Mouse (Mus musculus) brown adipose tissue, adult 24 weeks (tissue): ENCODE measurements around the gene Rhou. TPM values are rescaled to one million over a fixed set of nuclear protein-coding genes. Genes with fewer than 3 reads are reported as not detected.

Experiments
- H3K27ac ChIP-seq: fragments of 200-500 bp; replicated peaks from 2 replicates; pipeline ENCODE4 v1.5.1; 2012; ENCODE audit warnings: low read depth, mild to moderate bottlenecking, low read length
- H3K4me1 ChIP-seq: fragments of 200-500 bp; 2 replicates; pipeline ENCODE4 v1.6.1; 2012; ENCODE audit warnings: low read length, mixed read lengths; ENCODE audit not compliant: control insufficient read depth, insufficient read depth, insufficient read length
- H3K4me3 ChIP-seq: fragments of 200-500 bp; 2 replicates; pipeline ENCODE4 v1.5.1; 2012; ENCODE audit warnings: low read depth, mild to moderate bottlenecking, low read length, moderate library complexity; ENCODE audit not compliant: insufficient read depth
- polyA plus RNA-seq: library from polyadenylated mRNA; stranded (reverse); fragments of >200 nt; gene quantifications from 2 replicates; pipeline ENCODE4 v1.2.4, GENCODE M21; 2012; ENCODE audit not compliant: missing spikeins, insufficient read depth, insufficient read length

Gene Rhou
- polyA plus RNA-seq, 1 experiment, result 17.3 TPM

DNA sequence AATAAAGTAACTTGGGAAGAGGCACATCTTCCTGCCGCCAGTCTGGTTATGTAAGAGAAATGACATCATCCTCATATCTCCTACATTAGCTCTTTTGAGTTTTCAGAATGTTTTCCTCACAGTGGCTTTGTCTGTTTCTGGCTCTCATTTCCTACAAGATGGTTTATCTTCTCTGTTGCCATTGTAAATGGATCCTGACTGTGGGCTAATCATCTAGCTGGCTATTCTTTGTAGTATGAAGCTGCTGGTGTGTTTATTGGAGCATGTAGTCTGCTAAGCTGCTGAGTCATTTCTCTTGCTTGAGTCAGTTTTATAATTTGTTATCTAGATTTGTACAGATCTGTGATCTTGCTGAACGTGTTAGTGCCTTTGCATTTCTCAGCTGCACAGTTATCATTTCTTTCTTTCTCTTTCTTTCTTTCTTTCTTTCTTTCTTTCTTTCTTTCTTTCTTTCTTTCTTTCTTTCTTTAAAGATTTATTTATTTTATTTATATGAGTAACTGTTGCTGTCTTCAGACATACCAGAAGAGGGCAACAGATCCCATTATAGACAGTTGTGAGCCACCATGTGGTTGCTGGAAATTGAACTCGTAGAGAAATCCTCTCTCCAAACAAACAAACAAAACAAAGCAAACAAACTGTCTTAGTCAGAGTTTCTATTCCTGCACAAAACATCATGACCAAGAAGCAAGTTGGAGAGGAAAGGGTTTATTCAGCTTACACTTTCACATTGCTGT is 19.2 kb upstream of the Rhou start:
- Histone ChIP-seq H3K4me1 (no peaks in the 10 kb centered on the region), H3K27ac (no peak overlapping the region), H3K4me3 (no peak overlapping the region)

DNA sequence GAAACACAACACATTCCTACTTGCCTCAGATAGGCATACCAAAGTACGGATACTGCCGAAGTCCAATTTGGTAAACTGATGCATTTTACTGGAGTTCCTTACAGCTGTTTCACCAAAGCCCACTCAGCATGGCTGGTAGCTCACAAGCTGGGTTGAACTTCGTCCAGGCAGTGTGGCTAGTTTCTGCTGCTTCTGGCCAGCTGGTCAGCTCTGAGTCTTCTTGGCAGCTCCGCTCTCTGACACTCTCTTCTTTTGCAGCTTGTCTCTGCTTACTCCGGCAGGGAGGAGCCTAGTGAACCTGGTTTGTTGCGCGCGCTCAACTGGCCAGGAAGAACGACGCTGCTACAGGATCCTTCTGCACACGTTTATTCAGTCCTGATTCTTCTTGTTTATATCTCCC is 18.1 kb upstream of the Rhou start:
- no peaks in the 10 kb centered on the region for H3K4me1 ChIP-seq
- H3K4me3 ChIP-seq, result no peak overlapping the region
- H3K27ac ChIP-seq, result no peak overlapping the region

DNA sequence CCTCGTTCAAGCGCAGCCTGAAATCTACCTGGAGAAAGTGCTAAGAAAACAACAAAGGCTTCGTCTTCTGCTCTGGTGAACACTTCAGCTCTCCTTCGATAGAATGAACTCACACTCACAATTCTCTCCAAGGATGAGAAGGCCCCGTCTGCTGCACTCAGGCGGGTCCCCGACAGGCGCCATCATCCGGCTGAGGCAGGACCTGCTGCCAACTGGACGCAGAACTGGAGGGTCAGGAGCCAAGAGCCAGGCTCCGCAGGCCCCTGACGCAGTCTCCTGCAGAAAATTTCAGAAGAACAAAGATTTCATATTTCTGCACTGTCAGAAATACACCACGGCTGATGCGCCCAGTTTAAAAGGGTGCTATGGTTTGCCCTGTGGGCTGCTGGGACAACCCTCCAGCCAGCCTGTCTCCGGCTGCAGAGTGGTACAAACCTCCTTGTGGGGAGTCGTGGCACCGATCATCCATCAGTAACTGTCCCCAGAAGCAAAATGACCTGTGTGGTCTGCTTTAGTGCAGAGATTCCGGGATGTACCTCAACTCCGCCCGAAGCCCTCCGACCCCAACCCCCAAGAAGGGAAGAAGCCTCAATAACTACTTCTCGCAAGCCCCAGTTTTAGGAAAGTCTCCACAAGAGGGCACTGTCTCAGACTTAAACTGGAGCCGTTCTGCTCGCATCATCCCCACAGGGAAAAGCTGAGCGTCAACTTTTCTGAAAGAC is 10.2 kb upstream of the Rhou start:
- Histone ChIP-seq H3K4me1 (no peaks in the 10 kb centered on the region), H3K27ac (no peak overlapping the region), H3K4me3 (no peak overlapping the region)

DNA sequence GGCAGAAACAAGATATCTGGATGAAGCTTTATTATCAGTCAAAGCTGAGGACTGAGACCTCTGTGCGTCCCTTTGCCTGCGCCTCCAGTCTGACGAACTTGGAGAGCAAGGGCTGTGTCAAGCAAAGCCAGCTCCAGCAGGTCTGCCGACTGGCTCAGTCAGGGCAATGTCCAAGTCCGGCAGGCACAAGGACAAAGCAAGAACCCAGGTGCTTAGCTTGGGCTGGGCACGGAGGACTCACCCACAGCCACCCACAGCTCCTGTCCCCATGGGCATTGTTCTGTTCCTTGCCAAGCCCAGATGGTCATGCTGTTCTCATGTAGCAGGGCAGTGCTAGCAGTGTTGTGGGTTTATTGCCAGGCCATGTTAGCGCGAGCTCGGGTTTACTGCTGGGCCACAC is 8.5 kb upstream of the Rhou start:
- H3K27ac ChIP-seq, result no peak overlapping the region
- H3K4me3 ChIP-seq, result no peak overlapping the region
- no peaks in the 10 kb centered on the region for H3K4me1 ChIP-seq

DNA sequence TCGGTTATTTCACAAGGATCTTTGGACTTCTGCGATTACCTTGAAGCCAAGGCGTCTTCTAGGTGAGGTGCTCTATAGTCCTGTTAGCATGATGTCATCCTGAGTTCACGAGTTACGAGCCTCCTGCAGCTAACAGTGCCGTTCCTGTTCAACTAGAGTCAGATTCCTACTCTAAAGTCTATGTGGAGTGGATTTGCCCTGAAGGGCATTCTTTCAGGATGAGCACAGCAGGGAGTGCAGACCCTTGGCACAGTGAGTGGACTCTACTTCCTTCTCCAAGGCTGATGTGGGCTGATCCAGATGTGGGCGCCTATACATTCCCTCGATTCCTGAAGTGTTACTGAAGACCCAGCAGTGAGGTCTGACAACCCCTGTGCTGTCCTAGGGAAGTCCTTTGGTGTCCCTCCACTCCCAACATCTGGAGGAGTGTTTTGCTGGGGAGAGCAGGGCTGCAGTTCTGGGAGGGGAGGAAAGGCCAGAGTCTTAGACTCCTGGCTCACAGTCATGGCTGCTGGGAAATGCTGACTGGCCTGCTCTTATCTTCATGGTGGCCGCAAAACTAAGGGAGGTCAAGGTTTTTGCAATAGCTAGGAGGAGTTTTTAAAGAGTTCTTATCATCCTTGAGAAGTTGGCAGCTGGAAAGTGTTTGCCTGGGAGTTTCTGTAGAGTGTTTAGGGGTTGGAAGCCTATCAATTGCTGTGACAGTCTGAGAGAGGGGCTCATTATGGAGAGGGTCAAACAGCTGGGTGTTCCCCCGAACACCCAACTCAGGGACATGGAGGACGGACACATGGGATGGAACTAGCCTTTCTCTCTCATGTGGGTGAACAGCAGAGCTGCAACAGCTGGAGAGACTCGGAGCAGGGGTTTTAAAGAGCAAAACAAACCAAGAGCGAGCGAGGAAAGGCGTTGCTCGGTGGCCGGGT is 5.2 kb upstream of the Rhou start:
- H3K4me3 ChIP-seq, result no peak overlapping the region
- 0 out of 2 replicates have a peak, but pooled peaks cover 2% of the 10 kb centered on the region for H3K4me1 ChIP-seq
- H3K27ac ChIP-seq, result no peak overlapping the region

DNA sequence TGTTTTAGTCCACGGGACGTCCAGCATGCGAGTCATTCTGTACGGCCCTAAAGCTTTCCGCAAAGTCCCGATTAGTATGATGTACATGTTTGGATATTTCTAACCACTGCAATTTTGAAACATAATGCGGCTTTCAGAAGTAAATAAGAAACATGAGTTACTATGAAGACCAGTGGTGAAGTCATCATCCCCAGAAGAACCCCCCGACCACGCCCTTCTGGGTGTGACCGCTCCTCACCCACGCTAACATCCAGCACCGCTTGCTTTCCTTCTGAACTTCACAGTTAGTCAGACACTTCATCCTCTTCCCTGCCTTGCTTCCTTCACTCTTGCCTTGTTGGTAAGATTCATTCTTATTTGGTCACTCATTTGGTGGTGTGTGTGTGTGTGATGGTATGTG is 4.2 kb upstream of the Rhou start:
- no peak overlapping the region for H3K4me3 ChIP-seq
- H3K4me1 ChIP-seq, result 0 out of 2 replicates have a peak, but pooled peaks cover 2% of the 10 kb centered on the region
- H3K27ac ChIP-seq, result no peak overlapping the region

DNA sequence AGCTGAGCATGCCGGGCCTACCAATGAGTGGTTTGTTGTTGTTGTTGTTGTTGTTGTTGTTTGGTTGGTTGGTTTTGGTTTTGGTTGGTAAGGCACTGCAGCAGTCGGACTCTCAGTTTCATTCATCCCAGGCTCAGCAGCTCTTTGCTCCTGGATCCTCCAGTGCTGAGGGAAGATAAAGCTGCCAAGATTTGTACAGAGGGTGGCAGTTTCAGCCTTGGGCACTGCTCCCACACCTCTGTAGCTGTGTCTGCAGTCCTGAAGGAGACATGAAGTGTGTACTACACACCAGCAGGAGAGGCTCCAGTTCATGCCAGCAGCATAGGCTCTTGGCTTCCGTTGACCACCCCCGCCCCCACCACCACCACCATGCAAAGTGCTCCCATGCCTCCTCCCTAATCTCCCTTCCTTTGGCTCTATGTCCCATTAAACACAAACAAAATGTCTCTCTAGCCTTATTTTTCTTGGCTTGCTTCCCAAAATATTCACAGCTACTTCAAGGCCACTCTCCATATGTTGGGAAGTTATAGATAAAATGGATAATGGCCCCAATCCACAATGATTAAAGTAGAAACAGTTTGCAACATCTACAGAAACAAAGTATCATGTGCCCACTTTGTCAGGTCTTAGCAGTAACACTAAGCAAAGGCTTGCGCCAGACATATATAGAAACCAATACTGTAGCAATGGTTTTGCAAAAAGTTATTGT is 2.2 kb upstream of the Rhou start:
- H3K4me1 ChIP-seq, result 0 out of 2 replicates have a peak, but pooled peaks cover 3% of the 10 kb centered on the region
- H3K4me3 ChIP-seq, result no peak overlapping the region
- H3K27ac ChIP-seq, result no peak overlapping the region

DNA sequence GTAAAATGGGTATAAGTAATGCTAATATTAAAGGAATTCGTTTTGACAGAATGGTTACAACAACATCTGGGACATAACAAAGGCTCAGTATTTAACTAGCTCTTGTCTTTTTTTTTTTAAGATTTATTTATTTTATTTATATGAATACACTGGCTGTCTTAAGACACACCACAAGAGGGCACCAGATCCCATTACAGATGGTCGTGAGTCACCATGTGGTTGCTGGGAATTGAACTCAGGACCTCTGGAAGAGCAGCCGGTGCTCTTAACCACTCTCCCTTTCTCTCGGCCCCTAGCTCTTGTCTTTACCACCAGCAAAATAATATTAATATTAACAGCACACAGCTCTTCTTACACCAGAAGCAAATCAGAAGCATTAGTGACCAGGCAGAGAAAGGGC is 1.1 kb upstream of the Rhou start:
- Histone ChIP-seq H3K4me1 (0 out of 2 replicates have a peak, but pooled peaks cover 3% of the 10 kb centered on the region), H3K27ac (no peak overlapping the region), H3K4me3 (no peak overlapping the region)

DNA sequence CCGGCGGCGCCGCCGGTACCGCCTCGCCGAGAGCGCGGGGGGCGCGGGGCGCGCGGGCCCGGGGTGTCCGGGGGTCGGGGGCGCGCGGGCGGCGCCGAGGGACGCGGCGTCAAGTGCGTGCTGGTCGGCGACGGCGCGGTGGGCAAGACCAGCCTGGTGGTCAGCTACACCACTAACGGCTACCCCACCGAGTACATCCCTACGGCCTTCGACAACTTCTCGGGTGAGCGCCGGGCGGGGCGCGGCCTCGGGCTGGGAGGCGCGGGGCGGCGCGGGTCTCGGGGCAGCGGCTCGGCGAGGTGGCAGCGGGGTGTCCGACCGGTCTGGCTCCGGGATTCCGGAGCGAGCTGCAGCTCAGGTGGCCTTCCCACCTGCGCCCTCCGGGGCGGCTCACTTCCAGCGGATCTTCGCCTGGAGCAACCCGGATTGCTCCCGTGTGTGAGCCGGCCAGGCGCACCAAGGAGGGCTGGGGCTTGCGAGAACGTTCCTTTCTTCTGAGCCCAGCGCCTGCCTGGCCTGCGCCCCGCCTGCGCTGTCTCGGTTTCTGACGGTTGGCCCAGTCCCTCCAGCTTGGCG is 353 bp downstream of the Rhou start:
- 0 out of 2 replicates have a peak, but pooled peaks cover 3% of the 10 kb centered on the region for H3K4me1 ChIP-seq
- no peak overlapping the region for H3K27ac ChIP-seq
- peak overlapping the region; percentile 72 for H3K4me3 ChIP-seq

DNA sequence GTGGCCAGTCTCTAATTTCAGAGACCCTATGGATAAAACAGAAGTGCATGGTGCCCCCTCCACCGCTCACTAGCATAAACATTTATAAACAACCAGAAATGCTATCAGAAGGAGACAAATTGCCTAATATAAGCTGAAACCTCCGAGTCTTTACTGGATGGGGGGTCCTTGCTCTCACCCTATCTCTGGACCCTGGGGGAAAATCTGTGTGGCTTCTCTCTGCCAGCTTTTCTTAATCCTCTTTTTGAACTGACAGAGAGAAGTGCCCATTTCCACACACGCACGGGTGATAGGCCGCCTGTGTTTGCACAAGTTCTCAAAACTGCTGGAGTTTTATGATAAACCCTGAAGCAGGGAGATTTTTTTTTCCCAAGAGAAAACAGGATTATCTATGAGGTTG is 1.0 kb downstream of the Rhou start:
- Histone ChIP-seq H3K27ac (no peak overlapping the region), H3K4me1 (0 out of 2 replicates have a peak, but pooled peaks cover 3% of the 10 kb centered on the region)

DNA sequence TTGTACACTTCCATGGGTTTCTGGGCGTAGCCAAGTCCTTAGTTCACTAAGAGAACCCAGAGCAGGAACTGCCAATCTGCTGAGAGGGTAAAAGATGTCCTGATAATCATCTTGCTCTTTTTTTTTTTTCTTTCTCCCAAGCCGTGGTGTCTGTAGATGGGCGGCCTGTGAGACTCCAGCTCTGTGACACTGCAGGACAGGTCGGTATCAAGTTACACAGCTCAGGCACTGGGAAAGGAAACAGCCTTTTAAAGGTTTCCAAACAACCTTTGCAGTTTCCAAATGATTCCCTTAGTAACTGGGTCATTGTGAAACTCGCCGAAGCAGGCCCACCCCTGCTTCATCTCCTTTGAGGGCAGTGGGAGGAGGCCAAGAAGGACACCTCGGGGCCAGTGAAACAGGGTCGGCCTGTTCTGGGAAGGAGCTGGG is 1.6 kb downstream of the Rhou start:
- no peak overlapping the region for H3K27ac ChIP-seq
- peak overlapping the region; percentile 72; the same call in 1 of the 2 replicates for H3K4me3 ChIP-seq
- H3K4me1 ChIP-seq, result 0 out of 2 replicates have a peak, but pooled peaks cover 3% of the 10 kb centered on the region

More for the DNA sequence above, 1.0 kb downstream of the Rhou start:
- peak overlapping the region; percentile 72 for H3K4me3 ChIP-seq

DNA sequence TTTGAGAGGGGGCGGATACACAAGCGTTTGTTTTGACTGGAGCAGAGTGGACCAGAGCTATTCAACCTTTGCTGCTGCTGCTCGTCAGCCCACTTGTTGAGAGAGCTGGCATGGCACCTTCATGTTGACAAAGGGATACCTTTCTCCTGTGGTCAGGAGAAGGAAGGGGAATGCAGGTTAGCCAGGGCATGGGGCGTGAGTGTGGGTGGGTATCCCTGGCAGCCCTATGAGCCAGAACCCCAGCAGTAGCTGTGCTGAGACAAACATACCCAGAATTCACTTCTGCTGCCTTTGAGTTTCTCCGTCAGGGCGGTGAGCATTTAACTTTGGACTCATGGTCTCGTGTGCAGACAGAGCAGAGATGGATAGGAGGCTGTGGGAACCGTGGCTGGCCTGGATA is 4.1 kb downstream of the Rhou start:
- H3K4me3 ChIP-seq, result no peak overlapping the region
- no peak overlapping the region for H3K27ac ChIP-seq
- 0 out of 2 replicates have a peak, but pooled peaks cover 3% of the 10 kb centered on the region for H3K4me1 ChIP-seq

DNA sequence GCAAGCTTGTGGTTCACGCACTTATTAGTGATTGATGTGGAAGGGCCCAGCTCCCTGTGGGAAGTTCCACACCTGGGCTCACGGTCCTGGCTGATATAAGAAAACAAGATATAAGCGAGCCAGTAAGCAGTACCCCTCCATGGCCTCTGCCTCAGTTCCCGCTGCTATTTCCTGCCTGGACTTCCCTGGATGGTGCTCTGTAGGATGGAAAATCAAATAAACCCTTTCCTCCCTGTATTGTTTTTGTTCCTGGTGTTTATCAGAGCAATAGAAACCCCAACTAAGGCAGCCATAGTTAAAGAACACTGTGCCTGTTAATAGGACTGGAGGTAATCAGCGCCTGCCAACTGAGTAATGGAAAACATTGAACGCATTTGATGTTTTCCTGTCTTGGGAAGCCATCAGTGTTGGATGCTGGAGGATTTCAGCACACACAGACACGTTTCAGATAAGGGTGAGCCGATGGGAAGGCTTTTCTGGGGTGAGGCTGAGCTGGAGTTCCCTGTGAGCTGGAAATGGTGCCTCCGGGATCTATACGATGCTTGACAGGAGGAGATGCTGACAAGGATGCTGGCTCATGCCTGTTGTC is 5.8 kb downstream of the Rhou start:
- 0 out of 2 replicates have a peak, but pooled peaks cover 2% of the 10 kb centered on the region for H3K4me1 ChIP-seq
- H3K4me3 ChIP-seq, result no peak overlapping the region
- no peak overlapping the region for H3K27ac ChIP-seq

DNA sequence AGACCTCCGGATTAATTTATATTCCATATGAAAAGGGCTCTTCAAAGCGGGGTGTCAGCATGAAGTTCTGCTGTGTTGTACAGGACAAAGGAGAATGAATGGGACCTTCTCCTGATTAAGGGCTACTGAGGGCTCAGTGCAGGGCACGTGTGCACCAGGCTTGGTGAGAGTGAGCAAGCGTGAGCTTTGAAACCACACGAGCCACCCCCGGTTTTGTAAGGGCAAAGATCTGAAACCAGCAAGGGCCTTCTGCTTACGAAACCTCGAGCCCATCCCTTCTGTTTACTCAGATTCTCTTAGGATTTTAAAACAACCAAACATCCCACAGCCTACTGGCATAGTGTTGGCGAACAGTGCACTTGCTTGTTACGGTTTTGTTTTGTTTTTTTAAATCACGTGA is 7.8 kb downstream of the Rhou start:
- Histone ChIP-seq H3K4me1 (no peaks in the 10 kb centered on the region), H3K27ac (no peak overlapping the region), H3K4me3 (no peak overlapping the region)
